Mouse (Mus musculus): ENCODE results near the gene Tgfb1. TPM values are rescaled to one million over a fixed set of nuclear protein-coding genes. Genes with fewer than 3 reads are reported as not detected.

Gene Tgfb1
- polyA plus RNA-seq, 1 experiment from 2014 or later: 4.8 TPM

DNA sequence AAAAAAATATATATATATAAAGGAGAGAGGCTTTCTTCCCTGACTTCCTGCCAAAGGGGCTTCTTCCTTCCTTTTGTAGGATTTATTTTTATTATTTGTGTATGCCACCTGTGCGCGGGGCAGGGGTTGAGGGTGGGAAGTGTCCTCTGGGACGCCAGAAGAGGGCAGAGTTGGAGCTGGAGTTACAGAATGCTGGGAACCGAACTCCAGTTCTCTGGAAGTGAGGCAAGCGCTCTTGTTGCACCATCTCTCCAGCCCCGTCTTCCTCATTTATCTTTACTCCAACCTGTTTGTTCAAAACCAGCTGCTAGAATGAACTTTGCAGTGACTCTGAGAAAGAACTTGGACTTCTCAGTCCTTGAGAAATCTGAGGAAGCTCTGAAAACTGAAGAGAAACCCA is 6.8 kb upstream of the Tgfb1 start:
- Histone ChIP-seq H3K4me1 (peaks cover 38% of the 10 kb centered on the region), H3K27ac (peak overlapping the region; percentile 95), H3K27me3 (ENCODE audit: insufficient read depth, poor library complexity, severe bottlenecking) (peaks cover 25% of the 10 kb centered on the region), H3K4me3 (peak overlapping the region; percentile 79), H3K9me3 (no peaks in the 10 kb centered on the region), H3K36me3 (0 out of 2 replicates have a peak, but pooled peaks cover 5% of the 10 kb centered on the region)
- DNase-seq (ENCODE audit: low spot score): no peak
- 7% methylated on average over 6 of the region's 6 CpGs for WGBS

DNA sequence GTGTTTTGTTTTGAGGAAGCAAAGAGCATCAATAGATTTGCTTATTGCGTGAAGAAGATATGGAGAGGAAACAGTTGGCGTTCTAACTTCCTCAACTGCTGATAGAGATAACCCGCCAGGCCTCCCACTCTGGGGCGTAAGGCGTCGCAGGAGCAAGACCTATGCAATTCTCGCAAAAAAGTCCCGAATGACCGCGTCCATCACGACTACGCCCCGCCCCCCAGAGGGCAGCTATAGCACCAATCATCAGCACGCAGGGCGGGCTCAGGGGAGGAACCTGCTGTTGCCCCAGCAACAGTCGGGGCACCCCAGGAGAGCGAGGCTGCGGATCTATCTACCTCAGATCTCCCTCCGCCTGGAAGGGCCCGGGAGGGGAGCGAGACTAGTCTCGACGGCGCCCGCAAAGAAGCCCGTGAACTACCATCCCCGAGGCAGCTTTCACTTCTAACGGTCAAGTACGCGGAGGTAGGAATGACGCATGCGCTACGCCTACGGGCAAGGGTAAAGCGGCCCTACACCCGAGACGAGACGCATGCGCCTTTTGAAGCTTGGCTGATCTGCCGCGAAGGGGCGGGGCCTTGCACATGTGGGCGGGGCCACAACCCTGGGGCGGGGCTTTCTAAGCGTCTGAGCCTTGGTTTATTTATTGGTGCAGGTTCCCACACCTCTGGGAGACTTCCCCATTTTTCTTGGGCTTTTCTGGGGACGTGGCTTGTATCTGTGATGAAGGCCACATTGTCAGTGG is 6.1 kb upstream of the Tgfb1 start, which contains the start of gene B9d2:
Gene B9d2 (plus strand): TSS at position 267 of the 745 bp plus-strand sequence.
- WGBS: under 1% methylated on average over 46 of the region's 46 CpGs
- H3K4me1 ChIP-seq: peaks cover 35% of the 10 kb centered on the region
- peak; percentile 98 for DNase-seq (ENCODE audit: low spot score)
- peaks cover 23% of the 10 kb centered on the region for H3K27me3 ChIP-seq (ENCODE audit: insufficient read depth, poor library complexity, severe bottlenecking)
- H3K27ac ChIP-seq: peak within 1 kb of the TSS; percentile 95
- peak within 1 kb of the TSS; percentile 79 for H3K4me3 ChIP-seq
- 0 out of 2 replicates have a peak, but pooled peaks cover 5% of the 10 kb centered on the region for H3K36me3 ChIP-seq
- H3K9me3 ChIP-seq: no peaks in the 10 kb centered on the region

DNA sequence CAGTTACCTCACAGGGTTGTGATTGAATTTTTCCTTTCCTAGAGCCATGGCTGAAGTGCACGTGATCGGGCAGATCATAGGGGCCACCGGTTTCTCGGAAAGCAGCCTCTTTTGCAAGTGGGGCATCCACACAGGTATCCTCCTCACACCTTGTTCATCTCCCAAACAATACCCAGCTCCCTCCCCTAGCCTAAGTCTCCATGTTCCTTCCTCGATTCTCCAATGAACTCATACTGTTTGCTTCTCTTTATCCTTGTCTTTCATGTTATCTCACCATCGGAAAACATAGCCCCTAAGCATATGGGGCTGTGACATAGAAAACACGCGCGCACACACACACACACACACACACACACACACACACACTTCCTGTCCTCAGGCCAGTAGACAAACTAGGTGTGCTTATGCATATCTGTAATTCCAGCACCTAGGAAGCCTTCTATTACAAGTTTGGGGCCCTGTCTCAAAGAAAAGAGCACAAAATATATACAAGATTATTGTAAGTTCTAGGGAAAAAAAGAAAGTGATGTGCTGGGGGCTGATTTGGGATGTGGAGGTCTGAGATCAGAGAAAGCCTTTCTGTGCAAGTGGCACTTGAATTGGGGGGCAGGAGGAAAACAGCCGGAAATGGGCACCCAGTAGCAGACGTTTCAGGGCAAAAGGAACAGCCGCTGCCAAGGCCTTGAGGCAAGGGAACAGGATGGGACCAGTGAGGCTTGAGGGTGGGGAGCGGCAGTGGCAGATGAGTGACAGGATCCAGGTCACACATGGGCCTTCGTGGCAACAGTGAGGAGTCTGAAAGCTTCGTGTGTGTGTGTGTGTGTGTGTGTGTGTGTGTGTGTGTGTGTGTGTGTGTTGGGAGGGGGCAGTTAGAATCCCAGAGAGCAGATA is 5.2 kb upstream of the Tgfb1 start:
- H3K27me3 ChIP-seq (ENCODE audit: insufficient read depth, poor library complexity, severe bottlenecking): peaks cover 23% of the 10 kb centered on the region
- H3K4me3 ChIP-seq: peak overlapping the region; percentile 79
- H3K9me3 ChIP-seq: no peaks in the 10 kb centered on the region
- DNase-seq (ENCODE audit: low spot score): no peak
- 53% methylated on average over 14 of the region's 15 CpGs for WGBS
- H3K27ac ChIP-seq: no peak overlapping the region
- H3K36me3 ChIP-seq: 0 out of 2 replicates have a peak, but pooled peaks cover 5% of the 10 kb centered on the region
- peaks cover 43% of the 10 kb centered on the region for H3K4me1 ChIP-seq

GRCm38 (mm10) chr7:25683474-25684180 is 3.2 kb upstream of the Tgfb1 start:
- peaks cover 64% of the 10 kb centered on the region for H3K4me1 ChIP-seq
- H3K27ac ChIP-seq: no peak overlapping the region
- peaks cover 38% of the 10 kb centered on the region for H3K27me3 ChIP-seq (ENCODE audit: insufficient read depth, poor library complexity, severe bottlenecking)
- DNase-seq (ENCODE audit: low spot score): no peak
- peak overlapping the region; percentile 13; the same call in 1 of the 2 replicates for H3K4me3 ChIP-seq
- H3K9me3 ChIP-seq: no peaks in the 10 kb centered on the region
- 43% methylated on average over 7 of the region's 7 CpGs for WGBS
- 0 out of 2 replicates have a peak, but pooled peaks cover 5% of the 10 kb centered on the region for H3K36me3 ChIP-seq

DNA sequence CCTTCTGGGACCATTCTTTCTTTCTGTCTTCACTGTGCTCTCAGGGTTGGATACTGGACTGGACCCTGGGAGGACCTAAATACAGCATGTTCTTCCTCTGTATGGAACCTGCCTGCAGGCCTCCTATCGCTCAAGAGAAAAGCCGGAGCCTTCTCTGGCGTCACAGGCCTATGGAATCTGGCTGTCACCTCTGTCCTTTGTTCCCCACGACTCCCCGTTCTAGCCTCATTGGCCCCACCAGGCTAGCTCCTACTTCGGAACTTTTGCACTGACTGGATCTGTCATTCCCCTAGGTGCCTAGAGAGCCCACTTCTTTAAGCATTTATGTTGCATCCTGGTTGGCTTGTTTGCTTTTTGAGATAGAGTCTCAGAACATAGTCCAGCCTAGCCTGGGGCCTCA is 2.1 kb upstream of the Tgfb1 start:
- Histone ChIP-seq H3K27ac (no peak overlapping the region), H3K27me3 (ENCODE audit: insufficient read depth, poor library complexity, severe bottlenecking) (peaks cover 41% of the 10 kb centered on the region), H3K4me1 (peaks cover 74% of the 10 kb centered on the region), H3K9me3 (no peaks in the 10 kb centered on the region), H3K36me3 (0 out of 2 replicates have a peak, but pooled peaks cover 5% of the 10 kb centered on the region), H3K4me3 (no peak overlapping the region)
- DNase-seq (ENCODE audit: low spot score): no peak
- 87% methylated on average over 6 of the region's 6 CpGs for WGBS

GRCm38 (mm10) chr7:25685926-25686470 is 804 bp upstream of the Tgfb1 start:
- DNase-seq (ENCODE audit: low spot score): no peak
- Histone ChIP-seq H3K4me1 (peaks cover 71% of the 10 kb centered on the region), H3K9me3 (no peaks in the 10 kb centered on the region), H3K36me3 (0 out of 2 replicates have a peak, but pooled peaks cover 5% of the 10 kb centered on the region), H3K4me3 (peak overlapping the region; percentile 85), H3K27me3 (ENCODE audit: insufficient read depth, poor library complexity, severe bottlenecking) (peaks cover 50% of the 10 kb centered on the region), H3K27ac (peak overlapping the region; percentile 90; the same call in 1 of the 2 replicates)
- WGBS: 64% methylated on average over 21 of the region's 21 CpGs

DNA sequence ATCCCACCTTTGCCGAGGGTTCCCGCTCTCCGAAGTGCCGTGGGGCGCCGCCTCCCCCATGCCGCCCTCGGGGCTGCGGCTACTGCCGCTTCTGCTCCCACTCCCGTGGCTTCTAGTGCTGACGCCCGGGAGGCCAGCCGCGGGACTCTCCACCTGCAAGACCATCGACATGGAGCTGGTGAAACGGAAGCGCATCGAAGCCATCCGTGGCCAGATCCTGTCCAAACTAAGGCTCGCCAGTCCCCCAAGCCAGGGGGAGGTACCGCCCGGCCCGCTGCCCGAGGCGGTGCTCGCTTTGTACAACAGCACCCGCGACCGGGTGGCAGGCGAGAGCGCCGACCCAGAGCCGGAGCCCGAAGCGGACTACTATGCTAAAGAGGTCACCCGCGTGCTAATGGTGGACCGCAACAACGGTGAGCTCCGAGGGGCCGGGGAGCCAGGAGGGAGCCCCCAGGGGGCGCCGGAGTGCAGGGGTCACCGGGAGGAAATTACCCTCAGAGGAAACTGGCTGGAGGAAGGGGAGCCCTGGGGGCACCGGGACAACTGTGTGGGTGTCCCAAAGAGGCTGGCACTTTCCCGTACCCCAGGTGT is 1.1 kb downstream of the Tgfb1 start:
- H3K27ac ChIP-seq: peak overlapping the region; percentile 90
- no peak for DNase-seq (ENCODE audit: low spot score)
- peak overlapping the region; percentile 85 for H3K4me3 ChIP-seq
- H3K36me3 ChIP-seq: peaks cover 11% of the 10 kb centered on the region; the same call in 1 of the 2 replicates
- H3K9me3 ChIP-seq: no peaks in the 10 kb centered on the region
- peaks cover 50% of the 10 kb centered on the region for H3K27me3 ChIP-seq (ENCODE audit: insufficient read depth, poor library complexity, severe bottlenecking)
- under 1% methylated on average over 47 of the region's 47 CpGs for WGBS
- peaks cover 58% of the 10 kb centered on the region for H3K4me1 ChIP-seq

GRCm38 (mm10) chr7:25688810-25689586 is 2.2 kb downstream of the Tgfb1 start:
- H3K4me1 ChIP-seq: peaks cover 49% of the 10 kb centered on the region
- WGBS: under 1% methylated on average over 50 of the region's 52 CpGs
- no peaks in the 10 kb centered on the region for H3K9me3 ChIP-seq
- H3K27me3 ChIP-seq (ENCODE audit: insufficient read depth, poor library complexity, severe bottlenecking): peaks cover 50% of the 10 kb centered on the region
- peaks cover 12% of the 10 kb centered on the region for H3K36me3 ChIP-seq
- DNase-seq (ENCODE audit: low spot score): peak; percentile 93
- H3K4me3 ChIP-seq: peak overlapping the region; percentile 85
- peak overlapping the region; percentile 90 for H3K27ac ChIP-seq

GRCm38 (mm10) chr7:25689603-25690021 is 2.8 kb downstream of the Tgfb1 start:
- peak overlapping the region; percentile 90 for H3K27ac ChIP-seq
- H3K4me1 ChIP-seq: peaks cover 49% of the 10 kb centered on the region
- peaks cover 18% of the 10 kb centered on the region for H3K36me3 ChIP-seq
- no peaks in the 10 kb centered on the region for H3K9me3 ChIP-seq
- 5% methylated on average over 12 of the region's 12 CpGs for WGBS
- peak overlapping the region; percentile 85 for H3K4me3 ChIP-seq
- DNase-seq (ENCODE audit: low spot score): no peak
- peaks cover 50% of the 10 kb centered on the region for H3K27me3 ChIP-seq (ENCODE audit: insufficient read depth, poor library complexity, severe bottlenecking)

DNA sequence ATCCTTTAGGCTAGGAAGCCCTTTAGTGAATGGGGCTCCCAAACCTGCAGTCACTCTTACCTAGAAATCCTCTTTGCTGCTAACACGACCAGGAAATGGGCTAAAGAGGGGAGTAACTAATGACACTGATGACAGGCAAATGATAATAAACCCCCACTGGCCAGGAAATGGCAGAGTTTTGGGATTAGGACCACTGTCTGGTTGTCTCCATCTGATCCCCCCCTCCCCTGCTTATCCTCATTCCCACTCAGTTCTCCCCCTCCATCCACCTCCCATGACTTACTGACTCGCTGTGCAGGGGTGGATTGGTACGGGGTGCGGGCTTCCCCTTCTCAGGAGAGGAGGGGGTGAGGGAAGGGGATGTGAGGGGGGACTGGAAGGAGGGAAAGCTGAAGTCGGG is 3.2 kb downstream of the Tgfb1 start:
- WGBS: 17% methylated on average over 5 of the region's 5 CpGs
- Histone ChIP-seq H3K4me3 (peak overlapping the region; percentile 85), H3K36me3 (peaks cover 22% of the 10 kb centered on the region), H3K27me3 (ENCODE audit: insufficient read depth, poor library complexity, severe bottlenecking) (peaks cover 50% of the 10 kb centered on the region), H3K4me1 (peaks cover 49% of the 10 kb centered on the region), H3K9me3 (no peaks in the 10 kb centered on the region), H3K27ac (peak overlapping the region; percentile 90)
- no peak for DNase-seq (ENCODE audit: low spot score)

DNA sequence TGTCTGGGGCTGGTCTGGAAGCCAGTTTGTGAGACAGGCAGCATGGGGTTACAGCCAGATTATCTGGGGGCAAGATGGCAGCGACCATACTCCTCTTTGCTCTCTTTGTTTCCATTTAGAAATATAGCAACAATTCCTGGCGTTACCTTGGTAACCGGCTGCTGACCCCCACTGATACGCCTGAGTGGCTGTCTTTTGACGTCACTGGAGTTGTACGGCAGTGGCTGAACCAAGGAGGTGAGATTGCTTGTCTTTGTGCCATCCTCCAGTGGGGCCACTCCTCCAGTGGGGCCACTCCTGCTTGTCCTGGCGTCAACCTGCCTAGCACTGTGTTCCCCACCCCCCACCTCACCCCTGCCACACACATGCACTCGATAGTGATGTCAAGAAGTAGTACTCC is 7.3 kb downstream of the Tgfb1 start:
- WGBS: 77% methylated on average over 8 of the region's 8 CpGs
- DNase-seq (ENCODE audit: low spot score): no peak
- Histone ChIP-seq H3K36me3 (peaks cover 52% of the 10 kb centered on the region), H3K27ac (no peak overlapping the region), H3K27me3 (ENCODE audit: insufficient read depth, poor library complexity, severe bottlenecking) (peaks cover 15% of the 10 kb centered on the region), H3K4me1 (peaks cover 16% of the 10 kb centered on the region), H3K4me3 (no peak overlapping the region), H3K9me3 (no peaks in the 10 kb centered on the region)

Measured in heart, embryonic 10.5 days (tissue).